ENCODE assay signal across 7 mouse cellular contexts in the genomic region with DNA sequence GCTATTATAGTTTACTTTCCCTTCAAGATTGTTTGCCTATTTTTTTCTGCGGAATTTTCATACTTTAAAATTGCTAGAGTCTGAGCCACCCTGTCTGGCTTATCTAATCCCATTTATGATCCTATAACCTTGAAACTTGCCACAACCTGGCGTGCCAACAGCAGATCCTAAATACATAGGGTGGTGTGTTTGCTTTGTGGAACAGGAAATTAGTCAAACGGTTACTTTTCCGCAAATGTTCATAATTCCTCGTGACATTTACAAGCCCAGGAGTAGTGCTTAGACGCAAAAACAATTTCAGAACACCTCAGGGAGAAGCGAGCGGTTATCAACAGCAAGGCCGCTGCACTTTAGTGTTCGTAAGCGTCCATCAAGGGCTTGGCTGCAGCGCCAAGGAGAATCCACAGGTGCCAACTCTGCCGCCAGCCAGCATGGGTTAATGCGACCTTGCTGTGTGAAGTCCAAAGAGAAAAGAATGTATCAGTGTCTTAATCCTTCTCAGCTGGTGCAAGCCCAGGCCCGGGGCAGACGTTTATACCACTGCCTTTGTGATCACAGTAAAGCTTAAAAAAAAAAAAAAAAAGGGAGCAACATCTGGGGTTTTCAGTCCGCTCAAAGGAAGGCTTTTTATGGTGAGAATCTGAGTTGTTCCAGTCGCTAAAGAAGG. TPM values are rescaled to one million over a fixed set of nuclear protein-coding genes. Genes with fewer than 3 reads are reported as not detected.
A peak's percentile ranks its signal among the peaks of the same experiment; 100 is the strongest.
DNase-seq lines count a peak whose midpoint lies in the region; ATAC-seq and TF ChIP-seq lines count a peak whose summit lies in the region.

No protein-coding gene starts in this region.

- WGBS in heart, embryonic 12.5 days: 25% methylated on average over 18 of the region's 18 CpGs
- WGBS in limb, embryonic 14.5 days: 2% methylated on average over 18 of the region's 18 CpGs

- no peak for TF ChIP-seq EP300 in ES-Bruce4 (IDR thresholded peaks at IDR 0.05; ENCODE audit: insufficient read depth, low read depth, low read length)

- H3K27me3 ChIP-seq in ES-Bruce4 (ENCODE audit: control insufficient read depth, insufficient read depth, low read length, poor library complexity, severe bottlenecking): no peaks in the 10 kb centered on the region
- no peaks in the 10 kb centered on the region; the same call in 1 of the 2 replicates for H3K27me3 ChIP-seq in heart, embryonic 12.5 days (replicated peaks)
- no peaks in the 10 kb centered on the region for H3K27me3 ChIP-seq in limb, embryonic 14.5 days (ENCODE audit: control insufficient read depth, insufficient read depth, low read length)

- no peak for TF ChIP-seq POLR2A in ES-Bruce4 (IDR thresholded peaks at IDR 0.05; ENCODE audit: insufficient read depth, low read length)
- TF ChIP-seq POLR2A in limb, embryonic 14.5 days (IDR thresholded peaks at IDR 0.05; ENCODE audit: borderline replicate concordance, extremely low read depth, insufficient read depth, insufficient read length): no peak

- peak; percentile 43 for DNase-seq in adrenal gland, postnatal 14 days
- no peak for DNase-seq in limb, embryonic 14.5 days (ENCODE audit: low spot score)
- DNase-seq in right cerebral cortex, postnatal 4 days: no peak
- no peak for DNase-seq in B cell, adult 2 months
- DNase-seq in spleen, adult 18-20 months: no peak

- H3K4me3 ChIP-seq in ES-Bruce4 (ENCODE audit: low read depth, low read length): peak overlapping the region; percentile 7
- H3K4me3 ChIP-seq in heart, embryonic 12.5 days: 0 out of 2 replicates have a peak overlapping the region, but pooled peaks have one; percentile 4
- peak overlapping the region; percentile 10; the same call in 1 of the 2 replicates for H3K4me3 ChIP-seq in limb, embryonic 14.5 days (replicated peaks; ENCODE audit: low read length)

- H3K4me1 ChIP-seq in ES-Bruce4 (ENCODE audit: control insufficient read depth, insufficient read depth, low read length): peaks cover 5% of the 10 kb centered on the region
- H3K4me1 ChIP-seq in heart, embryonic 12.5 days (replicated peaks): peaks cover 45% of the 10 kb centered on the region
- H3K4me1 ChIP-seq in limb, embryonic 14.5 days (ENCODE audit: control insufficient read depth, insufficient read depth, low read length): peaks cover 54% of the 10 kb centered on the region

- no peaks in the 10 kb centered on the region for H3K9me3 ChIP-seq in ES-Bruce4 (replicated peaks; ENCODE audit: control insufficient read depth, insufficient read depth, low read length, poor library complexity, severe bottlenecking)
- H3K9me3 ChIP-seq in heart, embryonic 12.5 days (replicated peaks): no peaks in the 10 kb centered on the region
- H3K9me3 ChIP-seq in limb, embryonic 14.5 days (ENCODE audit: control insufficient read depth, low read length): no peaks in the 10 kb centered on the region

- ATAC-seq in heart, embryonic 12.5 days (ENCODE audit: insufficient number of reproducible peaks, low FRiP score): peak; percentile 30; the same call in 1 of the 2 replicates
- ATAC-seq in limb, embryonic 14.5 days (ENCODE audit: low FRiP score, low read depth): peak; percentile 74

- peak overlapping the region; percentile 15 for H3K9ac ChIP-seq in ES-Bruce4 (ENCODE audit: low read depth, poor library complexity, severe bottlenecking)
- no peak overlapping the region for H3K9ac ChIP-seq in heart, embryonic 12.5 days
- no peak overlapping the region for H3K9ac ChIP-seq in limb, embryonic 14.5 days (ENCODE audit: low read depth, low read length, severe bottlenecking)

- peak overlapping the region; percentile 55 for H3K4me2 ChIP-seq in heart, embryonic 12.5 days
- peak overlapping the region; percentile 41 for H3K4me2 ChIP-seq in limb, embryonic 14.5 days (replicated peaks; ENCODE audit: low read depth, low read length, severe bottlenecking)

- no peaks in the 10 kb centered on the region for H3K36me3 ChIP-seq in ES-Bruce4 (ENCODE audit: control insufficient read depth, insufficient read depth, low read length, poor library complexity, severe bottlenecking)
- no peaks in the 10 kb centered on the region for H3K36me3 ChIP-seq in heart, embryonic 12.5 days
- no peaks in the 10 kb centered on the region for H3K36me3 ChIP-seq in limb, embryonic 14.5 days (ENCODE audit: control insufficient read depth, insufficient read depth, low read length)

- no peak for TF ChIP-seq CTCF in ES-Bruce4 (IDR thresholded peaks at IDR 0.05; ENCODE audit: low read depth, low read length)

- H3K27ac ChIP-seq in ES-Bruce4 (ENCODE audit: insufficient read depth, low read length): peak overlapping the region; percentile 84
- peak overlapping the region; percentile 81 for H3K27ac ChIP-seq in heart, embryonic 12.5 days (ENCODE audit: poor library complexity, severe bottlenecking)
- peak overlapping the region; percentile 79 for H3K27ac ChIP-seq in limb, embryonic 14.5 days (replicated peaks; ENCODE audit: low read depth, low read length)

RNA-seq across cellular contexts. Expression of gene Ttc30a2, which starts 18.7 kb away (rescaled TPM):
- polyA plus RNA-seq in ES-Bruce4 (2011; ENCODE audit: insufficient read depth, insufficient read length, low read depth, missing spikeins): not detected in 2 replicates
- 0.34 and 0.44 TPM in 2 replicates for total RNA-seq in adrenal gland, postnatal 14 days (2021)
- 0.72 and 1.5 TPM in 2 replicates for polyA plus RNA-seq in heart, embryonic 12.5 days (2016; fragmentation: Nextera tagmentation; extraction: Ambion mirVana)
- 0.35 and 0.47 TPM in 2 replicates for polyA plus RNA-seq in limb, embryonic 14.5 days (2012; rRNA removed)
- polyA plus RNA-seq in limb, embryonic 14.5 days (2014; fragmentation: Nextera tagmentation; extraction: Ambion mirVana): 0.30 TPM in 2 replicates

RNA-seq across cellular contexts. Expression of gene Ttc30b, which starts 20.9 kb away (rescaled TPM):
- polyA plus RNA-seq in ES-Bruce4 (2011; ENCODE audit: insufficient read depth, insufficient read length, low read depth, missing spikeins): 0.87 and 1.2 TPM in 2 replicates
- 14.7 and 15.1 TPM in 2 replicates for total RNA-seq in adrenal gland, postnatal 14 days (2021)
- 9.7 and 10.7 TPM in 2 replicates for polyA plus RNA-seq in heart, embryonic 12.5 days (2016; fragmentation: Nextera tagmentation; extraction: Ambion mirVana)
- polyA plus RNA-seq in limb, embryonic 14.5 days (2012; rRNA removed): 7.8 and 8.4 TPM in 2 replicates
- 10.8 and 11.2 TPM in 2 replicates for polyA plus RNA-seq in limb, embryonic 14.5 days (2014; fragmentation: Nextera tagmentation; extraction: Ambion mirVana)

RNA-seq across cellular contexts. Expression of gene Ttc30a1, which starts 22.5 kb away (rescaled TPM):
- polyA plus RNA-seq in ES-Bruce4 (2011; ENCODE audit: insufficient read depth, insufficient read length, low read depth, missing spikeins): 2.6 and 3.3 TPM in 2 replicates
- 2.3 and 3.8 TPM in 2 replicates for total RNA-seq in adrenal gland, postnatal 14 days (2021)
- 6.1 and 6.7 TPM in 2 replicates for polyA plus RNA-seq in heart, embryonic 12.5 days (2016; fragmentation: Nextera tagmentation; extraction: Ambion mirVana)
- 6.9 TPM in 2 replicates for polyA plus RNA-seq in limb, embryonic 14.5 days (2012; rRNA removed)
- polyA plus RNA-seq in limb, embryonic 14.5 days (2014; fragmentation: Nextera tagmentation; extraction: Ambion mirVana): 5.9 and 6.7 TPM in 2 replicates
